Mouse (Mus musculus) gonadal fat pad, adult 2 months (tissue): ENCODE measurements around the gene Sh2b3. TPM values are rescaled to one million over a fixed set of nuclear protein-coding genes. Genes with fewer than 3 reads are reported as not detected.

Source experiments
- DNase-seq: peaks from one replicate; pipeline ENCODE4 v3.0.0-alpha.2; 2012; ENCODE audit warnings: low read depth
- polyA plus RNA-seq: library from polyadenylated mRNA; depleted of rRNA; stranded (reverse); fragments of >200 nt; gene quantifications from 2 replicates; pipeline ENCODE4 v1.2.3, GENCODE M21; 2012

The Sh2b3 gene
- polyA plus RNA-seq, 1 experiment = 19.0 TPM

- DNase-seq = no peak
Observed at GRCm38 (mm10) chr5:121845361-121845760, 7.9 kb upstream of the Sh2b3 start.

- DNase-seq = no peak
Observed at GRCm38 (mm10) chr5:121843138-121843905, 5.9 kb upstream of the Sh2b3 start.

GRCm38 (mm10) chr5:121842665-121843118 is 5.2 kb upstream of the Sh2b3 start:
- no peak for DNase-seq

- DNase-seq = no peak
Observed at GRCm38 (mm10) chr5:121841973-121842372, 4.5 kb upstream of the Sh2b3 start.

- no peak for DNase-seq
Observed at GRCm38 (mm10) chr5:121841516-121841915, 4.1 kb upstream of the Sh2b3 start.

GRCm38 (mm10) chr5:121839128-121839473 is 1.7 kb upstream of the Sh2b3 start:
- no peak for DNase-seq

GRCm38 (mm10) chr5:121838341-121839127 is 1.1 kb upstream of the Sh2b3 start:
- DNase-seq = no peak

GRCm38 (mm10) chr5:121836692-121837415 is 592 bp downstream of the Sh2b3 start:
- no peak for DNase-seq

- DNase-seq = no peak
Observed at GRCm38 (mm10) chr5:121835949-121836691, 1.3 kb downstream of the Sh2b3 start.

- DNase-seq = no peak
Observed at GRCm38 (mm10) chr5:121834991-121835747, 2.3 kb downstream of the Sh2b3 start.

GRCm38 (mm10) chr5:121834241-121834606 is 3.2 kb downstream of the Sh2b3 start:
- no peak for DNase-seq

- no peak for DNase-seq
Observed at GRCm38 (mm10) chr5:121833572-121834240, 3.7 kb downstream of the Sh2b3 start.

- DNase-seq = no peak
Observed at GRCm38 (mm10) chr5:121833159-121833558, 4.3 kb downstream of the Sh2b3 start.

- no peak for DNase-seq
Observed at GRCm38 (mm10) chr5:121832376-121833155, 4.9 kb downstream of the Sh2b3 start.

GRCm38 (mm10) chr5:121831002-121831601 is 6.3 kb downstream of the Sh2b3 start:
- no peak for DNase-seq

GRCm38 (mm10) chr5:121828491-121829432 is 8.7 kb downstream of the Sh2b3 start:
- no peak for DNase-seq

- no peak for DNase-seq
Observed at GRCm38 (mm10) chr5:121827876-121828275, 9.6 kb downstream of the Sh2b3 start.

GRCm38 (mm10) chr5:121825606-121826005 is 11.8 kb downstream of the Sh2b3 start:
- no peak for DNase-seq
